Mouse (Mus musculus) naive thymus-derived CD4-positive, alpha-beta T cell, adult 2 months (primary cell): Measurements from ENCODE around the gene Cdrt4.

ENCODE experiments used
- DNase-seq: peaks from one replicate; pipeline ENCODE4 v3.0.0-alpha.2; 2011; ENCODE audit warnings: low read depth

The Cdrt4 gene

GRCm38 (mm10) chr11:62943538-62943937 is 7.5 kb upstream of the Cdrt4 start:
- DNase-seq = no peak

GRCm38 (mm10) chr11:62945514-62945913 is 5.5 kb upstream of the Cdrt4 start:
- DNase-seq = no peak

- DNase-seq = no peak
Observed at GRCm38 (mm10) chr11:62949548-62949947, 1.4 kb upstream of the Cdrt4 start.

- no peak for DNase-seq
Observed at GRCm38 (mm10) chr11:62954766-62955165, 3.8 kb downstream of the Cdrt4 start.

- DNase-seq = no peak
Observed at GRCm38 (mm10) chr11:62955186-62955585, 4.2 kb downstream of the Cdrt4 start.

GRCm38 (mm10) chr11:62955776-62956175 is 4.8 kb downstream of the Cdrt4 start:
- DNase-seq = no peak

- DNase-seq = no peak
Observed at GRCm38 (mm10) chr11:62957626-62958180, 6.7 kb downstream of the Cdrt4 start.

- DNase-seq = no peak
Observed at GRCm38 (mm10) chr11:62963292-62963691, 12.3 kb downstream of the Cdrt4 start.

GRCm38 (mm10) chr11:62966424-62966764 is 15.4 kb downstream of the Cdrt4 start:
- no peak for DNase-seq

- no peak for DNase-seq
Observed at GRCm38 (mm10) chr11:62966765-62967633, 16.0 kb downstream of the Cdrt4 start.

- no peak for DNase-seq
Observed at GRCm38 (mm10) chr11:62977176-62977575, 26.2 kb downstream of the Cdrt4 start.

GRCm38 (mm10) chr11:62978886-62979285 is 27.9 kb downstream of the Cdrt4 start:
- no peak for DNase-seq

- DNase-seq = no peak
Observed at GRCm38 (mm10) chr11:62981729-62982128, 30.7 kb downstream of the Cdrt4 start.

- DNase-seq = no peak
Observed at GRCm38 (mm10) chr11:62983793-62984192, 32.8 kb downstream of the Cdrt4 start.

GRCm38 (mm10) chr11:62984365-62984764 is 33.4 kb downstream of the Cdrt4 start:
- DNase-seq = no peak

- no peak for DNase-seq
Observed at GRCm38 (mm10) chr11:62985075-62985474, 34.1 kb downstream of the Cdrt4 start.

- no peak for DNase-seq
Observed at GRCm38 (mm10) chr11:62986578-62986977, 35.6 kb downstream of the Cdrt4 start.

- no peak for DNase-seq
Observed at GRCm38 (mm10) chr11:62990150-62990685, 39.2 kb downstream of the Cdrt4 start.

- DNase-seq = no peak
Observed at GRCm38 (mm10) chr11:62990811-62991210, 39.8 kb downstream of the Cdrt4 start.

- DNase-seq = no peak
Observed at GRCm38 (mm10) chr11:62992545-62993242, 41.7 kb downstream of the Cdrt4 start.

GRCm38 (mm10) chr11:62995066-62995754 is 44.2 kb downstream of the Cdrt4 start:
- no peak for DNase-seq
